Mouse (Mus musculus) lung, postnatal 36 days (tissue): ENCODE measurements around the gene Ctnnbip1.

Experiments
- DNase-seq: peaks from one replicate; pipeline ENCODE4 v3.0.0; 2022; ENCODE audit warnings: mixed read lengths

Ctnnbip1 gene

GRCm38 (mm10) chr4:149523961-149524360, 5.9 kb downstream of the Ctnnbip1 start:
- DNase-seq, result no peak

- no peak for DNase-seq
Measured at GRCm38 (mm10) chr4:149525170-149525569, 7.1 kb downstream of the Ctnnbip1 start.

GRCm38 (mm10) chr4:149525811-149526210, 7.8 kb downstream of the Ctnnbip1 start:
- DNase-seq, result no peak

- DNase-seq, result no peak
Measured at GRCm38 (mm10) chr4:149526330-149526729, 8.3 kb downstream of the Ctnnbip1 start.

- DNase-seq, result peak; percentile 15
Measured at GRCm38 (mm10) chr4:149527621-149528354, 9.8 kb downstream of the Ctnnbip1 start.

GRCm38 (mm10) chr4:149529691-149530090, 11.7 kb downstream of the Ctnnbip1 start:
- DNase-seq, result no peak

- peak; percentile 24 for DNase-seq
Measured at GRCm38 (mm10) chr4:149539441-149539840, 21.4 kb downstream of the Ctnnbip1 start.

GRCm38 (mm10) chr4:149541935-149542334, 23.9 kb downstream of the Ctnnbip1 start:
- no peak for DNase-seq

GRCm38 (mm10) chr4:149542431-149542830, 24.4 kb downstream of the Ctnnbip1 start:
- no peak for DNase-seq

- peak; percentile 94 for DNase-seq
Measured at GRCm38 (mm10) chr4:149542927-149543553, 25.0 kb downstream of the Ctnnbip1 start.

GRCm38 (mm10) chr4:149544892-149545291, 26.9 kb downstream of the Ctnnbip1 start:
- no peak for DNase-seq

- no peak for DNase-seq
Measured at GRCm38 (mm10) chr4:149546797-149547444, 28.9 kb downstream of the Ctnnbip1 start.

- DNase-seq, result no peak
Measured at GRCm38 (mm10) chr4:149547523-149547922, 29.5 kb downstream of the Ctnnbip1 start.

- DNase-seq, result peak; percentile 93
Measured at GRCm38 (mm10) chr4:149549221-149549925, 31.3 kb downstream of the Ctnnbip1 start.

- DNase-seq, result no peak
Measured at GRCm38 (mm10) chr4:149550866-149551265, 32.8 kb downstream of the Ctnnbip1 start.

GRCm38 (mm10) chr4:149551696-149552095, 33.7 kb downstream of the Ctnnbip1 start:
- DNase-seq, result no peak

GRCm38 (mm10) chr4:149553834-149554233, 35.8 kb downstream of the Ctnnbip1 start:
- no peak for DNase-seq

GRCm38 (mm10) chr4:149556111-149556510, 38.1 kb downstream of the Ctnnbip1 start:
- DNase-seq, result no peak

GRCm38 (mm10) chr4:149557905-149558304, 39.9 kb downstream of the Ctnnbip1 start:
- DNase-seq, result no peak

GRCm38 (mm10) chr4:149558389-149558788, 40.4 kb downstream of the Ctnnbip1 start:
- peak; percentile 67 for DNase-seq

- no peak for DNase-seq
Measured at GRCm38 (mm10) chr4:149561392-149561791, 43.4 kb downstream of the Ctnnbip1 start.

GRCm38 (mm10) chr4:149561986-149562904, 44.2 kb downstream of the Ctnnbip1 start:
- peak; percentile 54 for DNase-seq
